Mouse (Mus musculus) frontal cortex, postnatal 25 days (tissue): ENCODE data around the gene Cd9.
"Not testable (repeated sequence)": the region's sequence is repeated elsewhere in the genome, so short reads cannot be mapped to it uniquely, and the experiment has no call there.

Experiments used
- DNase-seq, 2 experiments: peaks; one replicate each; pipeline ENCODE4 v3.0.0; 2022; ENCODE audit warnings: low spot score in 2 of 2

The Cd9 gene

GRCm38 (mm10) chr6:125503186-125503802 is 8.7 kb upstream of the Cd9 start:
- DNase-seq, result no peak

GRCm38 (mm10) chr6:125498062-125498461 is 3.5 kb upstream of the Cd9 start:
- DNase-seq, result no peak

GRCm38 (mm10) chr6:125496417-125496816 is 1.8 kb upstream of the Cd9 start:
- no peak for DNase-seq

GRCm38 (mm10) chr6:125495361-125495760 is 770 bp upstream of the Cd9 start:
- no peak for DNase-seq

- no peak for DNase-seq
Observed at GRCm38 (mm10) chr6:125493147-125493546, 1.4 kb downstream of the Cd9 start.

- DNase-seq, result no peak
Observed at GRCm38 (mm10) chr6:125492664-125493063, 1.9 kb downstream of the Cd9 start.

GRCm38 (mm10) chr6:125492033-125492432 is 2.6 kb downstream of the Cd9 start:
- no peak for DNase-seq

- no peak for DNase-seq
Observed at GRCm38 (mm10) chr6:125491393-125491792, 3.2 kb downstream of the Cd9 start.

GRCm38 (mm10) chr6:125489881-125490559 is 4.6 kb downstream of the Cd9 start:
- DNase-seq, result no peak

GRCm38 (mm10) chr6:125485589-125485988 is 9.0 kb downstream of the Cd9 start:
- DNase-seq, result no peak

- DNase-seq, result no peak
Observed at GRCm38 (mm10) chr6:125484721-125485120, 9.9 kb downstream of the Cd9 start.

GRCm38 (mm10) chr6:125484313-125484660 is 10.3 kb downstream of the Cd9 start:
- not testable (repeated sequence) for DNase-seq

GRCm38 (mm10) chr6:125483515-125484312 is 10.9 kb downstream of the Cd9 start:
- DNase-seq, result no peak

- no peak for DNase-seq
Observed at GRCm38 (mm10) chr6:125482427-125482831, 12.2 kb downstream of the Cd9 start.

- DNase-seq, result no peak
Observed at GRCm38 (mm10) chr6:125481667-125482390, 12.8 kb downstream of the Cd9 start.

GRCm38 (mm10) chr6:125480396-125481361 is 13.9 kb downstream of the Cd9 start:
- DNase-seq, result no peak

GRCm38 (mm10) chr6:125479359-125479758 is 15.2 kb downstream of the Cd9 start:
- DNase-seq, result no peak

- DNase-seq, result no peak
Observed at GRCm38 (mm10) chr6:125478135-125479128, 16.2 kb downstream of the Cd9 start.

- no peak for DNase-seq
Observed at GRCm38 (mm10) chr6:125476826-125477589, 17.6 kb downstream of the Cd9 start.
